In the genomic region with DNA sequence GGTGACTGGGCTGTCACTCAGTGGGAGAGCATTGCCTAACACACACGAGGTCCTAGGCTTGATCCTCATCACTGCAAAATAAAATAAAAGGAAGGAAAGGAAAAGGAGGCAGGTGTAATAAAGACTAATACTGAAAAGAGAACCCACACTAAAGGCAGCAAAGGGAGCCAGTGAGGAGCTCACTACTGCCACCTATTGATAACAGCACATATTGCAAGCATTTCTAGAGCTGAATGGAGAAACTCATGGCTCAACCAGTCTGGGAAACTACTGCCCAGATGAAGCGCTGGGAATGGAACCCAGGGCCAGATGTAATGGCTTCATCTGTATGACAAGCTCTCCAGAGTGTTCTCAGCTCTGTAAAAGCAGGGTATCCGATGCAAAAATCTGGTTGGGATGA, we compare ENCODE assay signal across 10 mouse cellular contexts. TPM values are rescaled to one million over a fixed set of nuclear protein-coding genes. Genes with fewer than 3 reads are reported as not detected.
DNase-seq lines count a peak whose midpoint lies in the region; TF ChIP-seq lines count a peak whose summit lies in the region.
"Had no signal": no experiment of that assay in that cellular context is flagged by ENCODE, and none has a peak within 500 bp of the region (broad histone marks: within the 10 kb centered on the region; RNA-seq: fewer than 3 reads in every experiment).

No protein-coding gene starts in this region.

- TF ChIP-seq POLR2A in heart, adult 2 months (IDR thresholded peaks at IDR 0.05; ENCODE audit: insufficient read depth, low read depth, low read length) = no peak
- no peak for TF ChIP-seq POLR2A in spleen, adult 2 months (IDR thresholded peaks at IDR 0.05; ENCODE audit: low read depth, low read length)

- peaks cover 2% of the 10 kb centered on the region; the same call in 1 of the 2 replicates for H3K4me1 ChIP-seq in heart, adult 2 months (ENCODE audit: control insufficient read depth, insufficient read depth, low read length)
- no peaks in the 10 kb centered on the region for H3K4me1 ChIP-seq in spleen, adult 2 months (ENCODE audit: control insufficient read depth, insufficient read depth, insufficient read length)
- H3K4me1 ChIP-seq: embryonic facial prominence, embryonic 12.5 days; limb, embryonic 13.5 days had no signal

- peak in 1 of 2 experiments; percentile 24 for DNase-seq in heart, adult 2 months
- no peak for DNase-seq in heart, adult 11 months
- DNase-seq in spleen, adult 2 months (ENCODE audit: low read depth in 1 of 2, low spot score in 2 of 2) = peak in 1 of 2 experiments; percentile 13
- no peak for DNase-seq in spleen, postnatal 4 days (ENCODE audit: low spot score in 2 of 2)
- DNase-seq in c-Kit-positive CD71-positive TER-119-positive erythroid progenitor cells, embryonic 14.5 days (ENCODE audit: low spot score) = peak; percentile 51
- peak; percentile 79 for DNase-seq in induced T-regulatory cell, adult 2 months (ENCODE audit: low read depth)
- DNase-seq in retina, postnatal 7 days (ENCODE audit: low read depth, low spot score) = peak; percentile 28
- no peak for DNase-seq in spleen, postnatal 14 days (ENCODE audit: low spot score in 2 of 2)

- no peak for TF ChIP-seq EP300 in heart, adult 2 months (IDR thresholded peaks at IDR 0.05; ENCODE audit: insufficient read depth, low read depth, low read length)

- peak overlapping the region; percentile 51 for H3K27ac ChIP-seq in heart, adult 2 months
- no peak overlapping the region for H3K27ac ChIP-seq in spleen, adult 2 months (ENCODE audit: insufficient read depth, low read length)
- H3K27ac ChIP-seq: embryonic facial prominence, embryonic 12.5 days; limb, embryonic 13.5 days had no signal

- intact Hi-C loops in heart, adult 2 months (cut with DNase I) = loop anchor here (2.0 kb wide), 1 partner anchor 62 kb away; no protein-coding TSS in a partner anchor

- H3K9ac ChIP-seq in heart, adult 2 months (ENCODE audit: low read depth, low read length) = no peak overlapping the region
- H3K9ac ChIP-seq: embryonic facial prominence, embryonic 12.5 days; limb, embryonic 13.5 days had no signal

- WGBS in heart, adult 2 months = 46% methylated on average over 3 of the region's 3 CpGs
- WGBS in spleen, adult 2 months = 55% methylated on average over 3 of the region's 3 CpGs

- H3K27me3 ChIP-seq in heart, adult 2 months (ENCODE audit: control insufficient read depth, insufficient read depth, low read length) = no peaks in the 10 kb centered on the region
- H3K27me3 ChIP-seq in spleen, adult 2 months (ENCODE audit: control insufficient read depth, insufficient read depth, low read length) = no peaks in the 10 kb centered on the region
- H3K27me3 ChIP-seq: embryonic facial prominence, embryonic 12.5 days; limb, embryonic 13.5 days had no signal

- H3K36me3 ChIP-seq in heart, adult 2 months (ENCODE audit: control insufficient read depth, insufficient read depth, low read length) = peaks cover 10% of the 10 kb centered on the region; the same call in 1 of the 2 replicates
- H3K36me3 ChIP-seq in spleen, adult 2 months (ENCODE audit: control insufficient read depth, insufficient read depth, low read length) = no peaks in the 10 kb centered on the region
- H3K36me3 ChIP-seq: embryonic facial prominence, embryonic 12.5 days; limb, embryonic 13.5 days had no signal

- no peak overlapping the region for H3K4me3 ChIP-seq in heart, adult 2 months
- no peak overlapping the region for H3K4me3 ChIP-seq in spleen, adult 2 months (ENCODE audit: extremely low read depth, insufficient read depth, insufficient read length)
- H3K4me3 ChIP-seq: embryonic facial prominence, embryonic 12.5 days; limb, embryonic 13.5 days had no signal

- no peaks in the 10 kb centered on the region for H3K79me2 ChIP-seq in heart, adult 2 months (replicated peaks; ENCODE audit: control insufficient read depth, insufficient read depth, low read length)

- TF ChIP-seq CTCF in heart, adult 2 months (IDR thresholded peaks at IDR 0.05) = peak; percentile 92
- TF ChIP-seq CTCF in spleen, adult 2 months (IDR thresholded peaks at IDR 0.05; ENCODE audit: extremely low read depth, insufficient read depth, insufficient read length, insufficient replicate concordance) = peak; percentile 23; the same call in 1 of the 2 replicates

RNA-seq across cellular contexts. Expression of a gene that starts 15.0 kb away (rescaled TPM):
- total RNA-seq in heart, adult 2 months (2021) = 100 to 1,000 TPM in 1 of 2 experiments, 10 to 100 TPM in 1; 88.1 to 103 TPM
- 42.2 and 129 TPM in 2 replicates for polyA plus RNA-seq in heart, adult 2 months (2012; rRNA removed)
- polyA plus RNA-seq in spleen, adult 2 months (2012; rRNA removed) = 7.5 and 7.9 TPM in 2 replicates

Comparison
In these comparisons a context has a peak if more than half of its experiments do, and no peak if none do; other contexts are left out.
1. DNase-seq: peak in c-Kit-positive CD71-positive TER-119-positive erythroid progenitor cells, embryonic 14.5 days (single experiment), induced T-regulatory cell, adult 2 months (single experiment) and retina, postnatal 7 days (single experiment); none in heart, adult 11 months (single experiment), spleen, postnatal 4 days (0 of 2) and spleen, postnatal 14 days (0 of 2).